Mouse (Mus musculus): ENCODE data around the gene Kcnc1. TPM values are rescaled to one million over a fixed set of nuclear protein-coding genes. Genes with fewer than 3 reads are reported as not detected.

The Kcnc1 gene
- total and polyA plus RNA-seq, 3 experiments = not detected

DNA sequence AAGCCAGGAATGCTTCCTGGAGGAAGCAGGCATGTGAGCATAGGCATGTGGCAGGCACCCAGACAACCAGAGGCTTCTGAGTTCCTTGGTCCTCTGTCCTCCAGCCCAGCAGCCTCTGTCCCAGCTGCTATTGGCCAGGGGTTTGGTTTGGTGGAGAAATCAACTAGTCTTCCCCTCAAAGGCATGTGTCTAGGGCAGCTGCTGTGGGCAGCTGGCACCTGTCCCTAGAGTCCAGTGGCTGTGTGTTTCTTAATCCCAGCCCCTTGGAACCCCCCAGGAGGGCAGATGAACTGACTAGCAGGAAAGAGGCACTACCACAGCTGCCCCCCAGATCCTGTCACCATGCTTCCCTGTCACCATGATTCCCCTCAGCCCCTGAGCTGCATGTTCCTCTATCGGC lies 30.5 kb upstream of the Kcnc1 start:
- DNase-seq (ENCODE audit: low read depth, low spot score) = no peak
- H3K4me3 ChIP-seq (ENCODE audit: control insufficient read depth in 1 of 2, insufficient read depth in 1 of 2, low read depth in 2 of 2, low read length in 2 of 2) = no peak overlapping the region
- no peaks in the 10 kb centered on the region for H3K36me3 ChIP-seq (ENCODE audit: control insufficient read depth in 1 of 2, insufficient read depth in 2 of 2, low read length in 2 of 2)
- no peak for TF ChIP-seq USF1 (IDR thresholded peaks at IDR 0.05; ENCODE audit: low read depth, low read length)
- TF ChIP-seq SIN3A (IDR thresholded peaks at IDR 0.05; ENCODE audit: low read length) = no peak
- TF ChIP-seq ZNF384 (IDR thresholded peaks at IDR 0.05; ENCODE audit: low read depth, low read length) = no peak
- TF ChIP-seq GABPA (IDR thresholded peaks at IDR 0.05; ENCODE audit: low read depth, low read length) = no peak
- no peak for TF ChIP-seq ZC3H11A (IDR thresholded peaks at IDR 0.05; ENCODE audit: low read depth, low read length)
- no peak for TF ChIP-seq POLR2AphosphoS5 (IDR thresholded peaks at IDR 0.05; ENCODE audit: borderline replicate concordance, low read depth, low read length)
- no peak for TF ChIP-seq SMC3 (IDR thresholded peaks at IDR 0.05; ENCODE audit: low read depth, low read length)
- no peak for TF ChIP-seq TCF12 (IDR thresholded peaks at IDR 0.05; ENCODE audit: low read depth, low read length)
- TF ChIP-seq HCFC1 (IDR thresholded peaks at IDR 0.05; ENCODE audit: low read depth, low read length) = no peak
- no peak for TF ChIP-seq MAZ (IDR thresholded peaks at IDR 0.05; ENCODE audit: low read depth, low read length)
- TF ChIP-seq POLR2AphosphoS2 (IDR thresholded peaks at IDR 0.05; ENCODE audit: low read length) = no peak
- no peak for TF ChIP-seq MAX (IDR thresholded peaks at IDR 0.05; ENCODE audit: low read length)
- TF ChIP-seq BHLHE40 (IDR thresholded peaks at IDR 0.05; ENCODE audit: borderline replicate concordance, low read depth, low read length) = no peak
- no peak for TF ChIP-seq KAT2A (conservative IDR thresholded peaks at IDR 0.05; ENCODE audit: low read depth, low read length)
- no peaks in the 10 kb centered on the region for H3K4me1 ChIP-seq (ENCODE audit: control insufficient read depth in 1 of 2, insufficient read depth in 2 of 2, low read length in 2 of 2)
- H3K9ac ChIP-seq (ENCODE audit: control insufficient read depth, low read depth, low read length, poor library complexity, severe bottlenecking) = no peak overlapping the region
- H3K9me3 ChIP-seq (replicated peaks; ENCODE audit: insufficient read depth, low read length) = no peaks in the 10 kb centered on the region
- H3K79me2 ChIP-seq (ENCODE audit: control insufficient read depth, insufficient read depth, low read length, poor library complexity) = no peaks in the 10 kb centered on the region
- H3K27ac ChIP-seq (ENCODE audit: control insufficient read depth, low read depth, low read length) = no peak overlapping the region
- H3K27me3 ChIP-seq (ENCODE audit: control insufficient read depth in 1 of 2, insufficient read depth in 2 of 2, low read length in 2 of 2) = no peaks in the 10 kb centered on the region

DNA sequence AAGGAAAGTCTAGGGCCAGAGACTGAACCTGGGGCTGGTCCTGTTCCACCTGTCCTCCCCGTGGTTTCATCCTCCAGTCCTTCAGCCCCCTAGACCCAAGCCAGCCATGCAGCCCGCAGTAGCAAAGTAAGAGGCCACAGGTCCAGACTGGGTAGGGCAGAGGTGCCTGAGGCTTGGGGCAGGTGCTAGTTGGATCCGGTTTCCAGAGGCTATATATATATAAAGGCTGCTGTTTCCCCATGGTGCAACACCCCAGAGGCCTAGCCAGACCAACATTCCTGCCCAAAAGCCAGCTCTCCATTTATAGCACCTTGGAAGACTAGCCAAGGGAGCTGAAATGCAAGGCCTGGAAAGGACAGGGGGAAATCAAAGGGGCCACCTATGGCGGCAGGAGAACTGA lies 25.2 kb upstream of the Kcnc1 start:
- Histone ChIP-seq H3K9me3 (replicated peaks; ENCODE audit: insufficient read depth, low read length) (no peaks in the 10 kb centered on the region), H3K9ac (ENCODE audit: control insufficient read depth, low read depth, low read length, poor library complexity, severe bottlenecking) (no peak overlapping the region), H3K4me3 (ENCODE audit: control insufficient read depth in 1 of 2, insufficient read depth in 1 of 2, low read depth in 2 of 2, low read length in 2 of 2) (no peak overlapping the region), H3K27ac (ENCODE audit: control insufficient read depth, low read depth, low read length) (no peak overlapping the region), H3K27me3 (ENCODE audit: control insufficient read depth in 1 of 2, insufficient read depth in 2 of 2, low read length in 2 of 2) (no peaks in the 10 kb centered on the region), H3K4me1 (ENCODE audit: control insufficient read depth in 1 of 2, insufficient read depth in 2 of 2, low read length in 2 of 2) (no peaks in the 10 kb centered on the region), H3K36me3 (ENCODE audit: control insufficient read depth in 1 of 2, insufficient read depth in 2 of 2, low read length in 2 of 2) (no peaks in the 10 kb centered on the region), H3K79me2 (ENCODE audit: control insufficient read depth, insufficient read depth, low read length, poor library complexity) (no peaks in the 10 kb centered on the region)
- TF ChIP-seq SMC3 (IDR thresholded peaks at IDR 0.05; ENCODE audit: low read depth, low read length) (no peak), TBP (IDR thresholded peaks at IDR 0.05; ENCODE audit: low read depth, low read length) (no peak), MAFK (IDR thresholded peaks at IDR 0.05; ENCODE audit: borderline replicate concordance, low read depth, low read length) (no peak)
- no peak for DNase-seq (ENCODE audit: low read depth, low spot score)

All from MEL (cell line).